Mouse (Mus musculus) liver, adult 2 months (tissue): ENCODE measurements around the gene Nfe2l3.
"Not testable (repeated sequence)": the region's sequence is repeated elsewhere in the genome, so short reads cannot be mapped to it uniquely, and the experiment has no call there.

ENCODE experiments used
- CTCF ChIP-seq: fragments of 200-500 bp; IDR thresholded peaks from 2 replicates; pipeline ENCODE4 v1.5.1; 2011; ENCODE audit warnings: low read depth, low read length, control low read depth
- POLR2A ChIP-seq: fragments of 200-500 bp; IDR thresholded peaks from 2 replicates; pipeline ENCODE4 v1.6.1; 2011; ENCODE audit warnings: low read length, control low read depth; ENCODE audit not compliant: insufficient read depth; ENCODE audit errors: extremely low read depth

- not testable (repeated sequence) for TF ChIP-seq CTCF, POLR2A
Observed at GRCm38 (mm10) chr6:51394963-51395362, 37.5 kb upstream of the Nfe2l3 start.
